Mouse (Mus musculus): ENCODE results near the gene Marveld3.

GRCm38 (mm10) chr8:109906907-109907306 lies 55.1 kb downstream of the Marveld3 start:
- TF ChIP-seq CTCF (IDR thresholded peaks at IDR 0.05) (no peak), EP300 (IDR thresholded peaks at IDR 0.05) (no peak)
